Mouse (Mus musculus): ENCODE measurements around the gene Prkx. TPM values are rescaled to one million over a fixed set of nuclear protein-coding genes. Genes with fewer than 3 reads are reported as not detected.

Gene Prkx
- total RNA-seq, 2 experiments from 2014 or later, result 3.7 to 9.1 TPM

Other genes starting within 250 kb of the Prkx start
- gene Pbsn, start 57.3 kb upstream of the Prkx start, total RNA-seq (2014; fragmentation: Nextera tagmentation), result not detected in 2 replicates
- gene Pbsn, start 57.3 kb upstream of the Prkx start, total RNA-seq (2017), result not detected in 2 replicates
- not detected in 2 replicates for gene Gm14744, start 68.5 kb upstream of the Prkx start, total RNA-seq (2014; fragmentation: Nextera tagmentation)
- gene Gm14744, start 68.5 kb upstream of the Prkx start, total RNA-seq (2017), result not detected in 2 replicates
- gene 5430402E10Rik, start 128.8 kb upstream of the Prkx start, total RNA-seq (2014; fragmentation: Nextera tagmentation), result not detected in 2 replicates
- gene 5430402E10Rik, start 128.8 kb upstream of the Prkx start, total RNA-seq (2017), result not detected in 2 replicates

Data from granulocyte monocyte progenitor cell, adult 5-6 weeks (primary cell).